Mouse (Mus musculus): ENCODE measurements around the gene Nbeal2.

- TF ChIP-seq EP300 (optimal IDR thresholded peaks at IDR 0.05) (no peak), CTCF (IDR thresholded peaks at IDR 0.05; ENCODE audit: low read depth) (peak; percentile 50)
Observed at GRCm38 (mm10) chr9:110687061-110687460, 33.1 kb upstream of the Nbeal2 start.
